Mouse (Mus musculus): ENCODE results near the gene Apobec1.
"Not testable (repeated sequence)": the region's sequence is repeated elsewhere in the genome, so short reads cannot be mapped to it uniquely, and the experiment has no call there.

The Apobec1 gene

DNA sequence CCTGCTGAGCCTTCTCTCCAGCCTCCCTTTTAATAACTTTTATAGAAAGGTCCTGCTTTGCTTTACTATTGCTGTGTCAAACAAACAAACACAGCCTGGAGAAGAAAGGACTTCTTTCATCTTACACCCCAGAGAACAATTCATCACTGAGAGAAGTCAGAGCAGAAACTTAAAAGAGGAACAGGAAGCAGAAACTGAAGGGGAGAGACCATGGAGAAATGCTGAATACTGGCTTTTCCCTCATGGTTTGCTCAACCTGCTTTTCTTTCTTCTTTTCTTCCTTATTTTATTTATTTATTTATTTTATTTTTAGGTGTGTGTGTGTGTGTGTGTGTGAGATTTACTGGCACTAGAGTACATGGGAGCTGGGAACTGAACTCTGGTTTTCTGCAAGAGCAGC, 2.0 kb upstream of the Apobec1 start:
- in situ Hi-C loops (cut with MboI, MseI): no loop called here

DNA sequence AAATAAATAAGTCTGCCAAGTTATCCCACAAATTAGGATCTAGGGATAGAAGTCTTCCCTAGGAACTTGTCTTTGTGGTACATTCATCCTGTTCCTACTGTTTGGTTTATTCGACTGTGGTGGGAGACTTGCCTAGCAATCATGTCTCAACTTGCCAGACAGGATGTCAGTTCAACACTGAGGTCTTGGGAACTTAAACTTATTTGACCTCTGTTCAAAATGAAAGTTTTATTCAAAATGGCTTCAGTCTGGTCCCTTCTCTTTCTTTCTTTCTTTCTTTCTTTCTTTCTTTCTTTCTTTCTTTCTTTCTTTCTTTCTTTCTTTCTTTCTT, 713 bp upstream of the Apobec1 start:
- in situ Hi-C loops (cut with MboI, MseI): no loop called here

- in situ Hi-C loops (cut with MboI, MseI): no loop called here
These were observed 629 bp downstream of the Apobec1 start for GRCm38 (mm10) chr6:122601615-122602014.

DNA sequence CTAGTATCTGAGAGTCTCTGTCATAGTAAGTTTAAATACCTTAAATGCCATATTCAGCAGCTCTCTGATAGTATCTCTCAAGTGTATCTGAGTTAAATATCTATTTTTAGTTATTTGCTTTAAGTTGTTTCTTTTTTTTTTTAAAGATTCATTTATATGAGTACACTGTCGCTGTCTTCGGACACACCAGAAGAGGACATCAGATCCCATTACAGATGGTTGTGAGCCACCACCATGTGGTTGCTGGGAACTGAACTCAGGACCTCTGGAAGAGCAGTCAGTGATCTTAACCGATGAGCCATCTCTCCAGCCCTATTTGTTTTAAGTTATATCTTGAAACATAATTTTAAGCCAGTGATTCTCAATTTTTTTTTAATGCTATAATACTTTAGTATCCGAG, 1.2 kb downstream of the Apobec1 start:
- in situ Hi-C loops (cut with MboI, MseI): no loop called here

DNA sequence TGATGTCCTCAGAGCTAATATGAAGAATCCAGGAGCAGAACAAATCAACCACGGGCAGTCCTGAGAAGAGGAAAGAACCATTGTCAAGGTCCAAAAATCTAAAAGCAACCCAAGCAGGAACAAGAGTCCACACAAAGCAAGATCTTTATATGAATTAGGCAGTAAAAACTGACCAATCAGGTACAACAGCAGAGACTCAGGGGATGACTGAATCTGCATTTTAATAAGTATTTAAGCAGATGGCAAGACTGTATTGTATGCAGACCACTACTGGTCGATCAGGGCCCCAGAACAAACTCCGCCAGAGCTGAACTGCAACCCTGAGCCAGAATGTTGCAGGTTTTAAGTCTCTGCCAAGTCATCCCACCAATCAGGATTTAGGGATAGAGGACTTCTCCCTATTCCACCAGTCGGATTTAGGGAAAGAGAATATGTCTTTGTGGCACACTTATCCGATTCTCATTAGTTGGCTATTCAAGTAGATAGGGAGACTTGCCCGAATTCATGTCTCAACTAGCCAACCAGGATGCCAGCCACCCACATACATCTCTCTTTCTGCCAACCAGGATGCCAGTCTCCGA, 2.1 kb downstream of the Apobec1 start:
- in situ Hi-C loops (cut with MboI, MseI): no loop called here

- in situ Hi-C loops (cut with MboI, MseI): no loop called here
These were observed 3.0 kb downstream of the Apobec1 start for GRCm38 (mm10) chr6:122599054-122599737.

GRCm38 (mm10) chr6:122598436-122598835, 3.8 kb downstream of the Apobec1 start:
- in situ Hi-C loops (cut with MboI, MseI): no loop called here

- in situ Hi-C loops (cut with MboI, MseI): no loop called here
These were observed 4.2 kb downstream of the Apobec1 start for GRCm38 (mm10) chr6:122598014-122598413.

DNA sequence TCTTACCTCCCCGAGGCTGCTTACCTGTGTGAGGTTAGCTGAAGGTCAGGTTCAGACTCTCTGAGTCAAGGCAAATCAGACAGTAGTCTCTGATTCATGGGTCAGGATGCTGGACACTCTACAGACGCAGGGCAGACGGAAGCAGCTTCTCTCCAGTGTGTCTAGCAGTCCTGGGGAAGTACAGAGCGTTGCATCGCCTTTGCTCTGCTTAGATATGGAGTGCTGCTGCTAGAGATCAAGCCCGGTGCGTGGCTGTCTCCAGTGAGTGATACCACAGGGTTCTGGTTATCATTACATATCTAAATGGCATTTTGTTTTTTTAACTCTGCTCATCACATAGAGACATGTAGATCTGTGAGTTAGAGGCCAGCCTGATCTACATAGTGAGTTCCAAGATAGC, 5.6 kb downstream of the Apobec1 start:
- in situ Hi-C loops (cut with MboI, MseI): no loop called here

- in situ Hi-C loops (cut with MboI, MseI): no loop called here
These were observed 6.6 kb downstream of the Apobec1 start for GRCm38 (mm10) chr6:122595637-122596036.

GRCm38 (mm10) chr6:122592905-122593304, 9.3 kb downstream of the Apobec1 start:
- in situ Hi-C loops (cut with MboI, MseI): no loop called here

- in situ Hi-C loops (cut with MboI, MseI): no loop called here
These were observed 11.1 kb downstream of the Apobec1 start for GRCm38 (mm10) chr6:122591027-122591758.

GRCm38 (mm10) chr6:122579086-122579485, 23.2 kb downstream of the Apobec1 start:
- in situ Hi-C loops (cut with MboI, MseI): no loop called here

DNA sequence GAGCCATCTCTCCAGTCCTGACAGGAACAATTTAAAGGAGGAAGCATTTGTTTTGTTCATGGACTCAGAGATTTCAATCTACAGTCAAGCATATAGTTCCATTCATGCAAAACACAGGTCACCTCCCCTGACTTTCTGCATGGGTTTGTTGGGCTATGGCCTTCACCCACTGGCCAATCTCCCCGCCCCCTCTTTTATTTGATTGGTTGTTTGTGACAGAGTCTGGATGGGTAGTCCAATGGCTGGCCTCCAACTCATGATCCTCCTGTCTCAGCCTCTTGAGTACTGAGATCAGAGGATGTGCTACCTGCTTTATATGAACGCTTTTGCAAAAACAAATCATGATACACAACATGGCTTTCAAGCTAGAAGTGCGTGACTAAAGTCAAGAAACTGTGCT, 25.2 kb downstream of the Apobec1 start:
- in situ Hi-C loops (cut with MboI, MseI): no loop called here

- in situ Hi-C loops (cut with MboI, MseI): not testable (repeated sequence)
These were observed 27.2 kb downstream of the Apobec1 start for GRCm38 (mm10) chr6:122575037-122575436.

- in situ Hi-C loops (cut with MboI, MseI): no loop called here
These were observed 30.7 kb downstream of the Apobec1 start for GRCm38 (mm10) chr6:122571617-122571959.

GRCm38 (mm10) chr6:122570695-122571616, 31.3 kb downstream of the Apobec1 start:
- in situ Hi-C loops (cut with MboI, MseI): no loop called here

DNA sequence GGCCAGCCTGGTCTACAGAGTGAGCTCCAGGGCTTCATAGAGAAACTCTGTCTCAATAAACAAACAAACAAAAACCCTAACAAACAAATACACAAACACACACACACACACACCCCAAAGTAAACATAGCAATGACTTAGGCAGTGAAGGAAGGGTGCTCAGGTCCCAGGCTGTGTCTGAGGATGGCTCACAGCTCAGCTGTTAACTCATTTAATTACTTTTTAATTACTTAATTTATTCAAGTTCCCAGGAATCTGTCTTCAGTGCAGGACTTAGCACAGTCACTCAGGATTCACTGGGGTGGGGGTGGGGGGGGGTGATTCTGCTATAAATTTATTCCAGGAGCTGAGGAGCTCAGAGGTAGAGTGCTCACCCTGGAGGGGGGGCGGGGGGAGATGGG, 32.5 kb downstream of the Apobec1 start:
- in situ Hi-C loops (cut with MboI, MseI): loop anchor here (5.0 kb wide), 1 partner anchor 77 kb away; no protein-coding TSS in a partner anchor

- in situ Hi-C loops (cut with MboI, MseI): loop anchor here (5.0 kb wide), 1 partner anchor 77 kb away; no protein-coding TSS in a partner anchor
These were observed 33.1 kb downstream of the Apobec1 start for GRCm38 (mm10) chr6:122569113-122569512.

DNA sequence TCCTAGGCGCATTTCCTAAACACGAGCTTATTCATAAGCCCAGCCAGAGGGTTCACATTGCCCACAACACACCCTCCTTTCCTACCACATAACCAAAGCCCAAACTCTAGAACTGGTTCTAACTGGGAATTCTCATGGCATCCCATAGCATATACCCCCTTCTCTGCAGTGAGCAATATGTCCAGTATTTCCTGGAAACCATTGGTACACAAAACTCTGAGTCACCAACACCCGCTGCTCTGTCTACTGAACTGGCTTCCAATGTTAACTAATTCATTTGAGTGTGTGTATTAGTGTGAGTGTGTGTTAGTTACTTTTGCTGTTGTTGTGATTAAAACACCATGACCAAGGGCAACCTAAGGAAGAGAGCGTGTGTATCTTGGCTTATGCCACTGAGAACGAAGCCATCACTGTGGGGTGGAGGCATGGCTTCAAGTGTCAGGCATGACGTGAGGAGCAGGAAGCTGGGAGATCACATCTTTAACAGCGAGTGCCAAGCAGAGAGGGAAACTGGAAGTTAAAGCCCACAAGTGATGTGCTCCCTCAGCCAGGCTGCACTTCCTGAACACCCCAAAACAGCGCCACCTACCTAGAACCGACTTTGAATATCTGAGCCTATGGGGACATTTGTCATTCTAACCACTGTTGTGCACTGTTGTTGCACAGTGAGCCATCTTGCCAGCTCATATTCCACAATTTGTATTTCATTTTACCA, 37.0 kb downstream of the Apobec1 start:
- in situ Hi-C loops (cut with MboI, MseI): loop anchor here (5.0 kb wide), 1 partner anchor 73 kb away; no protein-coding TSS in a partner anchor

GRCm38 (mm10) chr6:122562463-122562862, 39.8 kb downstream of the Apobec1 start:
- in situ Hi-C loops (cut with MboI, MseI): no loop called here
